Mouse (Mus musculus) ovary, adult 18-20 months (tissue): ENCODE measurements around the gene Ankrd13b.

Experiments
- DNase-seq: peaks from one replicate; pipeline ENCODE4 v3.0.0; 2022; ENCODE audit warnings: low spot score, mixed read lengths

The Ankrd13b gene

GRCm38 (mm10) chr11:77492311-77492871 lies 2.9 kb upstream of the Ankrd13b start:
- DNase-seq = no peak

DNA sequence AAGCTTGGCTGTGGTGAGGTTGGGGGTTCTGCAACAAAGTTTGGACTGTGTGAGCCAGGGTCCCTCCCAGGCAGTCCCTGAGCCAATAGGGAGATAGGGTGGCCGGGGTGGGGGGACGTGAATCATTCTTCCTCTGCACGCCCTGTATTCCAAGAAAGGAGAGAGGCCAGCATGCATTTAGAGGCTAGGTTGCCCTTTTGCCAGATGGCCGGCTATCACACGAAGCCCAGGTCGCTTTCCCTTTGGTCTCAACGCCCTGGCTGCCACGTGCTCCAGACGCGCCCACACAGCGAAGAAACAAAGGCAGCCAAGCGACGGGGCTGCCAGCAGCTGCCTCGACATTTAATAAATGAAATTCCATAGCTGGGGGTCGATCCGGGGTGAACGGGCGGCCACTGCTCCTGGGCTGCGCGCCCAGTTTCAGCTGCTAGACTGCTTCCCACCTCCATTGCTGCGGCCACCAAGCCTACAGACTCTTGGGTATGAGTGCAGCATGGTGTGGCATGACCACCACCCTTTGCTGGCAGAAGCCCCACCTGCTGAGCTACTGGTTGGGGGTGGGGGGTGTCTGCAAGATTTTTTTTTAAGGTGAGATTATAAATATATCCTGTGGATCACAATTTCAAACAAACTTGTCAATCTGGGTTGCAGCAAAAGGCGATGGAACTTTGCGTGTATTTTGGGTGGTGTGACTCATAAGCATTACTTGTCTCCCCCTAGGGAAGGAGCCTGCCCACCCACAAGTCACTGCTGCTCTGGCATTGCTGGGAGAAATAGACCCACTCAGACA lies 2.2 kb upstream of the Ankrd13b start:
- DNase-seq = peak; percentile 69

GRCm38 (mm10) chr11:77491123-77491501 lies 1.6 kb upstream of the Ankrd13b start:
- peak; percentile 82 for DNase-seq

DNA sequence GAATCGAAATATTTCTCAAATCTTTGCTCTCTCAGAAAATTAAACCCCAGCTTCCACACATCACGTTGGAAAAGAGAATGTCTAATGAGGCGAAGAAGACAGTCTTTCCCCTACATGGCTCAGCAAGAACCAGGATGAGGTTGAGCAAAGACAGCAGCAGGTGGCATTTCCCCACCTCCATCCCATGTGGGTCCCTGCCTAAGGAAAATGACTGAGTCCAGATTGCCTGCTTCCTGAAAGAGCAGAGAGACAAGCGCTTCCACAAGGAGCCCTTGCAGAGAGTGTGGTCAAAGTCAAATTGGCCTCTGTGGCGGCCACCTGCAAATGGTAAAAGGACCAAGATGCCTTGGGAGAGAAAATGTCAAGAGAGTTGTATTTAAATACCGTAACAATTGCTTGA lies 973 bp upstream of the Ankrd13b start:
- no peak for DNase-seq

DNA sequence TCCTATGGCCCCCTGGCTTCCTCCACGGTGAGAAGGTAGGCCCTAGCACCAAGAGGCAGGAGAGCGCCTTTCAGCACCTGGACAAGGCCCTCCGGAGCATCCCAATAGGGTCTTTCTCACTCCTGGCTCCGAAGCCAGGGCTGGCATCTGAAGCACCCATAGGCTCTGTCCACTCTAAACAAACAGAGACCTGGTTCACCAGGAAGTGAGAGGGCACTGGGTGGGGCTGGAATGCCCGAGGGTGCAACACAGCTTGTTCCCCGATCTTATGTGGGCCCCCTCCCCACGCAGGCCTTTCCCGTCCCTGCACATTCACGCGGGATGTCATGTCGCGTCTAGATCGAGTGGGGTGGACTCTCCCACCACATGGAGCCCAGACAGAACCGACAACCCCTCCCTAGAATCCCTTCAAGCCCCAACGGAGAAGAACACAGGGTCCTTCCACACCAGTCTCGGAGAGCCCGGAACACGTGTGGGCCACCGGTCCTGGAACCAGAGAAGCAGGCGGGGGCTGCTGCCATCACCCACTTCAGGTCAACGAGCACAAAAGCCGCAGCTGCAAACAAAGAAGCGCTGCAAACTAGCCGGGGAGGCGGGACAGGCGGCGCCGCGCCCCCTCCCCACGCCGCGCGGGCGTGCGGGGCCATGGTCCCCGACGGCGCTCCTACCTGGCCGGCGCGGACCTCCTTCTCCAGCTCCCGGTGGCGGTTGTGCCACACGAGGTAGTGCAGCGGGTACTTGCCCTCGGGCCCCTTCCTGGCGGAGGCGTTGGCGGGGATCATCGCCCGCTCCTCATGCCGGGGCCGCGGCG lies 502 bp downstream of the Ankrd13b start:
- no peak for DNase-seq

DNA sequence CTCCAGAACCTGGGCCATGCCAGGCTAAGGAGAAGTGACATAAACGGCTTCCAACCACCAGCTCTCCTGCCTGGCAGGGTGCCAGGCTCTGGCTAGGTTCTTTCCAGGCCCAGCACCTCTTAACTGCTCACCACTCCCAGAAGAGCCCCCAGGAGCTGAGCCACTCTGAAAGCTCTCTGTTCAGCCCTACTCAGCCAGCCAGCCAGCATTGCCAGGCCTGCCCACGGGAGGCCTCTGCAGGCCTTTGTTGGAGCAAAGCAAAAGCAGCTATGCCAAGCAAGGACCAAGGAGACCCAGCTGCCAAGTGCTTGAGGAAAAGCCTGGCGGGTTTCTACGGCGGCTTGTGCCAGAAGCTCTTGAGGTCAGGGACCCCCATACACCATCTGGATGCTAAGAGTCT lies 2.7 kb downstream of the Ankrd13b start:
- DNase-seq = no peak

DNA sequence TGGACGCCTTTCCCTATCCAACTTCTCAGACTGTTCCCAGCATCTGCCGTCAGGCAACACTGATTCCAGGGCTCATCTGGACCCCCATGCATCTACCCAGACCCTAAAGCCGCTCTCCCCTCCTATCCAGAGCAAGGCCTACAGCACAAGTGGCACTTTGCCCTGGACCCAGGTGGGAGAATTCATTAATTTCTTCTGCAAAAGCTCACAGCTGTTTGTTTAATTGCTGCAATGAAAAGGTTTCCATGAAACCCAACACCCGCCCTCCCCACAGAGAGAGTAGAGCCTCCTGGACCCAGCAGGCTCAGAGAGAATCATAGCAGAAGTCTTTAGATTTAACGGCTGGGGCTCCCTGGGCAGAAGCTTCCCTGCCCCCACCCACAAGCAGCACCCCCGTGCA lies 4.2 kb downstream of the Ankrd13b start:
- DNase-seq = no peak

GRCm38 (mm10) chr11:77483510-77484255 lies 5.8 kb downstream of the Ankrd13b start:
- no peak for DNase-seq

DNA sequence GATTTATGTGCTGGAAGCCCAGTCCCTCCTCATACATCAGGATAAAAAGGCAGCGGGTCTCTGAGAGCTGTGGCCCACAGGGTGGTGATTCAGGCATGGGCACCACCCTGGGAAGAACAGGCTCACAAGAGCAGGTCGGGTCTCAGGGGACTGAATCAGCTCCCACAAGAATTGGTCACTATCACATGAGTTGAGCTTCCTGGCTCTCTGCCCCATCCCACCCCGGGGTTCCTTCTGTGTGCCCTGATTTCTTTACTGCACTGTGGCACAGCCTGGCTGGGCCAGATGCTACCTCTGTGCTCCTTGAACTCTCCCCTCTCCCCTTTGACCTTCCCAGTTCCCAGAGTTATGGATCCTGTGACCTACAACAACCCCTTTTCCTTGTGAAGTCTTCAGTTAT lies 6.4 kb downstream of the Ankrd13b start:
- no peak for DNase-seq

DNA sequence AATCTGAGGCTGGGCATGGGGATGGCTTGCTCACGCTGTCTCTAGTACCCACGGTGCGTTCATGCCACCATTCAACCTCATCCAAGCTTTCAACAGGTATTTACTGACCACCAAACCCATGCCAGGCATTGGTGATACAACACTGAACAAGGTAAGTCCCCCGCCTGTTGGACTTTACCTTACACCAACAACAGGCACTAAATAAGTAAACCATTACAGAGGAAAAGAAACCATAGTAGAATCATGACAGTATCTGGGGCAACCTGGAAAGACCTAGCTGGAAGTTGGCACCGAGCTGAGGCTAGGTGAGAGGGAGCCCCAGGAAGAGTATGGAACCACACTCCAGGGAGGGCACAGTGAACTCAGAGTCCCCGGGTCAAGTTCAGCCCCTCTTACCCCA lies 12.6 kb downstream of the Ankrd13b start:
- no peak for DNase-seq

GRCm38 (mm10) chr11:77476216-77476615 lies 13.3 kb downstream of the Ankrd13b start:
- DNase-seq = no peak

GRCm38 (mm10) chr11:77472775-77473174 lies 16.7 kb downstream of the Ankrd13b start:
- DNase-seq = no peak

DNA sequence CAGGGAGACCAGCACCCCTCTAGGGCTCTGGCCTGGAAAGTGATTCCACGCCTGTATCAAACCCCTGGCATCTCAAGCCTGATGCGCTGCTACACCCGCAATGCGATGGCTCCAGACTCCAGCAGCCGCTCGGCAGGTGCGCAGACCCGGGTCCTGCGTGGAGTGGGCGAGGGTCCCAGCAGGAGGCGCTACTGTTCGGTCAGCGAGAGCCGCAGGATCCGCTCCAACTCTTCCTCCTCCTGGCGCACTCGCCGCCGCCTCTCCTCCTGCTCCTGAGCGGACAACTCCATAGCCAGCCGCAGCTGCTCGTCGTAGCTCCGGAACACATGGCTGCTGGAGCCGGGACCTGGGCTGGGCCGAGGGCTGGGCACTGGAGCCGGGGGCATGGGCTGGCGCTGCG lies 18.1 kb downstream of the Ankrd13b start:
- no peak for DNase-seq

- no peak for DNase-seq
Observed at GRCm38 (mm10) chr11:77468397-77468796, 21.1 kb downstream of the Ankrd13b start.

- peak; percentile 47 for DNase-seq
Observed at GRCm38 (mm10) chr11:77467784-77468183, 21.7 kb downstream of the Ankrd13b start.

GRCm38 (mm10) chr11:77467157-77467556 lies 22.3 kb downstream of the Ankrd13b start:
- DNase-seq = peak; percentile 41

DNA sequence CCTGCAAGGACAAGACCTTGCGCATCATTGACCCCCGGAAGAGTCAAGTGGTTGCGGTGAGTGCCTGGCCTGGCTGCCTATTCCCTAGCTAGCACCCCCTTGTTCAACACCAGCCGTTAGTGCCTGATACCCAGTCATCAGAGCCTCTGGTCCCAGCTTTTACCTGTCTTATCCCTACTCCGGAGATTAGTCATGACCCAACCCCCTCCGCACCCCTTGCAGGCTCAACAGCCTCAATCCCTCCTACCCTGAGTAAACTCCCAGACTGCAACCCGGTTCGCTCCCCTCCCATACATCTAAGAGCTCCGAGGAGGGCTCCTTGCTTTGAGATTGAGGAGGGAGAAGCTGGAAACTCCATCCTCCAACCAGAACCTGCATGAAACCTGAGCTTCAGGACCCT lies 22.9 kb downstream of the Ankrd13b start:
- no peak for DNase-seq

DNA sequence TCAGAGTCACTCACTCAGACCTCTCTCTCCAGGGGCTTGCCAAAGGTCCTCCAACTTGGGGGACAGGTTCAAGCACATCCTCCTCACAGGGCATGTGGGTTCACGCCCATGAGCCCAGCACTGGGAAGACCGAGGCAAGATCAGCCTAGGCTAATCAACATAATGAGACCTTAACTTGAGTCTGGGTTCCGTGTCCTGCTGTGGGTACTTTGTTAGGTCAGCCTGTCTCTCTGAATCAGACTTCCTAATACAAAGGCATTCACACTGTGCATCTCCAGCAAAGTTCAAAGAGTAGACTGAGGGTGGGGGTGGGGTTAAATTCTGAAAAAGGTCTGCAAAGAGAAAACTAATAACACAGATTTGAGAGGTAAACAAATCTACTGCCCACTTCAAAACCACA lies 24.4 kb downstream of the Ankrd13b start:
- DNase-seq = no peak

GRCm38 (mm10) chr11:77464684-77465083 lies 24.8 kb downstream of the Ankrd13b start:
- no peak for DNase-seq

DNA sequence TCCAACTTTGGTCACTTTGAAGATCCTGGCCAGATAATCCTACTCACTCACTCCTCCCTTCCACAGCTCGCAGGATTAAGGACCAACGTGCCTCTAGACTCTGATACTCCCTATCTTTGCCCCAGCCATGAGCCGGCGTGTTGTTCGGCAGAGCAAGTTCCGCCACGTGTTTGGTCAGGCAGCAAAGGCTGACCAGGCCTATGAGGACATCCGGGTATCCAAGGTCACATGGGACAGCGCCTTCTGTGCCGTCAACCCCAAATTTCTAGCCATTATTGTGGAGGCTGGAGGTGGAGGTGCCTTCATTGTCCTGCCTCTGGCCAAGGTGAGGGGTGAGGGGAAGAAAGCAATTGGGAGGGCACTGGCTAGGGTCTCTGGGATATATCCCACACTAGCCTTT lies 25.7 kb downstream of the Ankrd13b start:
- no peak for DNase-seq

GRCm38 (mm10) chr11:77463101-77463445 lies 26.4 kb downstream of the Ankrd13b start:
- DNase-seq = no peak

DNA sequence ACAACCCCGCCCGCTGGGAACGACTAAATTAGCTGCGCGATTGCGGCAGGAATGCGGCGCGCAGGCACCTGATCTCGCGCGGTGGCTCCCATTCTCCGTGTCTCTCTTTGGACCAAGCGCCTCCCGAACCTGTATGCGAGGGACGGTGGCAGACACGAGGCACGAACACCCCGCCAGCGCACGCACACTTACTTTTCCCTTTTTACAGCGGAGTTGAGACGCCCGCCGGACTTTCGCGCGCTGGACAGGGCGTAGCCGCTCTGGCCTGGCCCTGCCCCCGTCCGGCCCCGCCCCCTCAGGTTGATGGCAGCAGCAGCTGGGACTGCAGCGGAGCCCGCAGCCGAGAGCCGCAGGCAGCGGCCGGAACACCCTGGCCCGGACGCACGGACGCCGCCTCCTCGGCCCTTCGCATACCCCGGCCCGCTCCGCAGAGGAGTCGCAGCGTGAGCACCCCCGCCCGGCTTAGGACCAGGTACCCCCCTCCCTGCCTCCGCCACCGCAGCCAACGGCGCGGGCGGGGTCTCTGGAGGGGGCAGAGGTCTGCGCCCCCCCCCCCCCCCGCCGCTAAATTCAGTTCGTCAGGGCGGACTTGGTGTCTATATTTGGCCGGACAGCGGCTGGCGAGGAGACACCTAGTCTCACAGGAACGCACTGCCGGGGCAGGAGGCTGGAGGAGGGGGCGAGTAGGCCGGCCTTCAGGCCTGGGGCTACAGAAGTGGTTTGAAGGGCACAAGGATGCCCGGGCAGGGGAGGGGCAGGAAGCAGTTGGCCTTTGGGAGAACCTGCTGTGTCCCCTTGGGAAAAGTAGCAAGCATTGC lies 27.0 kb downstream of the Ankrd13b start, which contains the start of gene Coro6:
Gene Coro6, plus strand, starts transcription at position 129 of the 818 bp plus-strand sequence.
- DNase-seq = peak; percentile 63
